Mouse (Mus musculus) heart, postnatal 25 days (tissue): ENCODE measurements around the gene Nsl1. TPM values are rescaled to one million over a fixed set of nuclear protein-coding genes. Genes with fewer than 3 reads are reported as not detected.

ENCODE experiments used
- DNase-seq: peaks from one replicate; pipeline ENCODE4 v3.0.0; 2022; ENCODE audit warnings: low spot score
- intact Hi-C: fragments of 180-260 bp; cut with DNase I; formaldehyde crosslinking; loops from one replicate; pipeline ENCODE4 v1.15.1; 2025
- total RNA-seq, 2 experiments: library from RNA; stranded (reverse); gene quantifications; 2 replicates each; pipeline ENCODE4 v1.2.3; 2021

Nsl1 gene
- total RNA-seq, 2 experiments from 2014 or later: 0.16 to 0.22 TPM

- no peak for DNase-seq
- intact Hi-C loops: no loop called here
Measured at GRCm38 (mm10) chr1:191086304-191086878, 23.6 kb downstream of the Nsl1 start.

DNA sequence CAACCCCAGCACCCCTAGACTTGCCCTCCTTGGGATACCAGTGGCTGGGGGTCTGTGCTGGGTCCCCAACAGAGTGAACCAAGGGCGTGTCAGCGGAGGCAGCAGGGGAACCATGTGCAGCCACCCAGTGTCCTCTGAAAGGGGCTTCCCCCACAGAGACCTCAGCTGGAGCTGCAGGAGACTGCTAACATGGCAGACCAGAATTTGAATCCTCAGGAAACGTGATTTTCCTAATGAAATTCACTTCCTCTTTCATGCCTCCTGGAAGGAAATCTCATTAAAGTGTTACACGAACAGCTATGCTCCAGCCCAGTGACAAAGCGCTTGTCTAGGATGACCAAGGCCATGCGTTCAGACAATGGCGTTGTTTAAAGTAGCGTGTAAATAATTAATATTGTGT is 24.1 kb downstream of the Nsl1 start:
- no peak for DNase-seq
- intact Hi-C loops: no loop called here

DNA sequence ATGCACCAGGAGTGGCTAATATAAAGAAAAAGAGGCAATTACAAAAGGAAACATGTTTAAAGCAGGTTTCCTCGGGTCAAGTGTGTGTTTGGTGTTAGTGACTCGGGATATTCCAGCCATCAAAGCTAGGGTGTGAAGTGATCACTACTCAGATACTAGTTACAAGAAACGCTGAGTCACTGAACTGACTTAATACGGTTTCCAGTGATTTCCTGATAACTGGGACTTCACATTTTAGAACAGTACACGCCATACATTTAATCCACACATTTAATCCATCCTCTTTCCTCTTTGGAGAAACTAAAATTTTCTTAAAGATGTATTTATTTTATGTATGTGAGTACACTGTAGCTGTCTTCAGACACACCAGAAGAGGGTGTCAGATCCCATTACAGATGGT is 25.1 kb downstream of the Nsl1 start:
- no peak for DNase-seq
- intact Hi-C loops: no loop called here

GRCm38 (mm10) chr1:191089355-191089754 is 26.5 kb downstream of the Nsl1 start:
- intact Hi-C loops: no loop called here

GRCm38 (mm10) chr1:191092050-191092449 is 29.2 kb downstream of the Nsl1 start:
- intact Hi-C loops: no loop called here
- DNase-seq: no peak

More at GRCm38 (mm10) chr1:191089355-191089754, 26.5 kb downstream of the Nsl1 start:
- DNase-seq: no peak

DNA sequence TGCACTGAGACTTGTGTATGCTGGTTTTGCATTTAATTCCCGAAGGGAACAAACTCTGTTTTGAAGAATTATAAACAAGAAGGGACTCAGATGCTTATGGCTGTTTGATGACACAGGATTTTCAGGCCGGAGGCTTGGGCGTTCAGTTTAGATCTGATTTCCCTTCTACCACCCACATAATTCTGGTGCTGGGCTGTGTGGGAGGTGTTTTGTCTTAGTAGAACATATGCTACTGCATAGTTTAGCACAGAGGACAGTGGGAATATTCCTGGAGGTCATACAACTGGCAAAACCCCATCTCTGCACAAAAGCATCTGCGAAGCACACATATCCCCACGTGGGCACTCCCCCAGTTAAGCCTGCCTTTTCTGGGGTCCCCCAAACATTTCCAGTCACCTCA is 30.8 kb downstream of the Nsl1 start:
- DNase-seq: no peak
- intact Hi-C loops: no loop called here

DNA sequence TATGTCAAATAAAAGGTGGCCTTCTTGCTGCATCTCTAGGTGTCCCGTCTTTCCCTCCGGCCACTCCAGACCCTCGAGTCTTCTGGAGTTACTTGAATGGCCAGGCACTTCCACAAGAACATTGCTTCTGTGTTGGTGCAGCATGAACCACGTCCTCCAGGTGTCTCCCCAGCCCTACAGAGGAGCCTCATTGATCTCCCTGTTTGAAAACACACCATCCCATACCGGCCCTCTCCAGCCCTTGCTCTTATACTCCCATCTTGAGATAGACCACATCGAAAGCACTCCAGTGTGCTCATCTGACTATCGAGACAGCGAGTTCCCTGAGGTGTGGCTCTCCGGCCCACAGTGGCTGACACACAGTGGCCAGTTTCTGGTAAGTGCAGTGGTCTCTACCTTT is 32.2 kb downstream of the Nsl1 start:
- intact Hi-C loops: no loop called here
- DNase-seq: no peak

DNA sequence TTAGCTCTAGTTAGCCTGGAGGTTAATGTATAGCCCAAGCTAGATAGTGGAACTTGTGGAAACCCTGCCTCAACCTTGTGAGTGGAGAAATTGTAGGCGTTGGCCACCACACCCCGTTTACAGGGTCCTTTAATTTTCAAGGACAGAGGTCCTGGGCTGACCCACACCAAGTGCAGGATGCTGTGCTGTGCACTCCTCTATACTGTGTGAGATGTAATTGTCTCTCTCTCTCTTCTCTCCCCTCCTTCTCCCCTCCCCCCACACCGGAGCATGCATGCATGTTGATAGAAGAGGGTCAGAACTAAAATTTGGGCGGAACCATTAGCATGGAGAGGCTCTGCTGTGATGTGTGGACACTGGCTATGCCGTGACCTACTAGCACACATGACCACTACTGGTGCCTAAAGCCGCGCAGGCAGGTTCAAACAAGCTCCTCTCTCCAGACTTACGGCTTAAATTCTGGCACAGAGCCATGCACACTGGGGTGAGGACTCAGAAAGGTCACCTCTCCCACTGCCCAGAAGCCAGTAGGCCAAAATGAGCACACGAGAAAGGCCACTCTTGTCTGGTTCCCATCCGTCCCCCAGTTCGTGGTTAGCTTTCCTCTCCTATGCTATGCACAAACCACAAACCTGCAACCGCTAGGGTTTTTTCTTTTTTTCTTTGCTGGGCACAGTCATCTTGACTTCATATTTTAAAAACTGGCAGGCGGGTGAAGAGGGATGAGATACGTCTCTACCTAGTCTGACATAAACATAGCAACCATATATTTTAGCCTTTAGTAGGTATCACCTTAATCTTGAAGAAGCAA is 34.3 kb downstream of the Nsl1 start:
- intact Hi-C loops: no loop called here
- DNase-seq: no peak

- DNase-seq: no peak
- intact Hi-C loops: no loop called here
Measured at GRCm38 (mm10) chr1:191097802-191098747, 35.3 kb downstream of the Nsl1 start, which contains the start of gene Batf3. Gene Batf3 (plus strand): TSS chr1:191097847.

GRCm38 (mm10) chr1:191099114-191099513 is 36.3 kb downstream of the Nsl1 start:
- intact Hi-C loops: no loop called here
- no peak for DNase-seq

DNA sequence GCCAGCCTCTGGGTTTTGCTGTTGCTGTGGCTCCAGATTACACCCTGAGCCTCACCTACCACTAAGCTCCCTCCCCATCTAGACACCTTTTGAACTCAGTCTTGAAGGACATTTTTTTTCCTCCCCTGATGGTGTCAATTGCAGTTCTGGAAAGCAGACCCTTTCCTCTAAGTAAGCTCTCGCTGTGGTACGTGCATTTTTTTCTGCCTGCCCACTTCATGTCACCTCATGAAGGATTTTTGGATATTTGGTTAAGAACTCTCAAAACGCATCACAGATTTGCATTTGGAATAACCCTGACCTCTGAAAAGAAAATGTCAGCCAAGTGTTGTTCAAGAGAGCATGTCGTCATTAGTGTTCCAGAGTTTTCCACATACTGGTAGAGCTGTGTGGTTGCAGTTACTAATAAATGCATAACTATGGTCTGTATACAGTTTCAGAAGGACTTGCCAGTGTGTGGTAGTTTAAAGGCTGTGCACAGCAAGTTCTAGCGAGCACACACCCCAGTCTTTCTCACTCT is 37.0 kb downstream of the Nsl1 start:
- intact Hi-C loops: no loop called here
- DNase-seq: no peak

- intact Hi-C loops: no loop called here
- no peak for DNase-seq
Measured at GRCm38 (mm10) chr1:191102730-191103370, 40.0 kb downstream of the Nsl1 start.

DNA sequence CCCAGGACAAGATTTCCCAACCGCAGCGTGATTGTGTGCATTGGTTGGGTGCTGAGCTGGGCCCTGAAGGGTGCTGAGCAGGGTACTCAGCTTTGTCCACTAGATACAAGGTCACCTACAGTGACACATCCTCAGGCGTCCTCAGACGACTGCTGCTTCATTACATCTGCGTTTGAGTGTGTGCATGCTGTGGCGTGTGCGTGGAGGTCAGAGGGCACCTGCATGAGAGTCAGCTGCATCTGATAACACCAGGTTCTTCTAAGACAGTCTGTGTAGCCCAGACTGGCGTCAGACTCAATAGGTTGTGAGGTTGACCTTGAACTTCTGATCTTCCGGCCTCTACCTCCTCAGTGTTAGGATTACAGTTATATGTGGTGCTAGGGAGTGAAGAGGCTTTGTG is 42.4 kb downstream of the Nsl1 start:
- DNase-seq: no peak
- intact Hi-C loops: no loop called here

DNA sequence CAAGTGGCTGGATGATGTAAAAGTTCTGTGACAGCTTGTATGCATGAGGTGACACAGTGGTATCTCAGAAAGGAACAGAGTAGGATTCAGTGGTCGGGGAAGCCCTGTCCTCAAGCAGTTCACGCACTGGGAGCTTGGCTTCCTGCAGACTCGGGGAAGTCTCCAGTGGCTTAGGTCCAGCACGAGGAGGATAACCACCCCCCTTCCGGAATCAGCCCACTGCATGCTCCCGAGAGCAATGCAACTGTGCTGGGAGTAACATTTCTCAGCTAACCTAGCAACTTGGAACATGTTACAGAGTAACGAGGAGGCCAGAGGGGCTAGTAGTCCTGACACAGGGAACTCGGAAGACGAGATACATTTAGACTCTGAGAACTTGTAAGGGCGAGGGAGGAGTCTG is 44.5 kb downstream of the Nsl1 start:
- no peak for DNase-seq
- intact Hi-C loops: no loop called here

DNA sequence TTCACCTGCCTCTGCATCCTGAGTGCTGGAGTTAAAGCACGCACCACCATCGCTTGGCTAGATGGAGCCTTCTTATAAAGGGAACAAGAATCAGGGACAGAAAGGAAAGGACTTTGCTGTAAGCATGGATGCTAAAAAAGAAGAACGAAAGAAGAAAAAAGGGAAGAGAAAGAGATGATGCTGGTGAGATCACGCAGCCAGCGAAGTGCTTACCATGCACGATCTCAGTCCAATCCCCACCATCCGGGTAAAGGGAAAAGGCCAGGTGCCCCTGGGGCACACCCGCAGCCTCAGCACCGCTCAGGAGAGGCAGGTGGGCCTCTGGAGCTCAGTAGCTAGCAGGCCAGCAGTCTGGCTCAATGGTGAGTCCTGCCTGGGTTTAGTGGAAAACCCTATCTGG is 47.1 kb downstream of the Nsl1 start:
- DNase-seq: no peak
- intact Hi-C loops: no loop called here

DNA sequence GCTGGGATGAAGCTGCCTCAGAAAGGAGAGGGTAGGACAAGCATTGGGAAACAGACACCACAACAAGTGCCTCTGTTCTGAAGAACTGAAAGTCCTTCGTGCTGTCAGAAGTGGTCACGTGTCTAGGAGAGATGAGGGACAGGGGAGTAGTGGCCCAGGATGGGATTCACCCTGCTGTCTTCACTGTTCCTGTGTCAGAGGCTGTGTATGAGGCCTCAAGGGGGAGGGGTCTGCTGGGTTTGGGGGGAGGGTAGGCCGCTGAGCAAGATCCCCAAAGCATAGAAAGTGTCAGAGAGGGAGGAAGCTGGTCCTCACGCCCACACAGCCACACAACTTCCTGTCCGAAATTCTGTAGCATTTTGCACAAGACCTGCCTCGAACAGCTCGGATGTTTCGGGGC is 48.3 kb downstream of the Nsl1 start:
- no peak for DNase-seq
- intact Hi-C loops: no loop called here

GRCm38 (mm10) chr1:191114868-191115267 is 52.1 kb downstream of the Nsl1 start:
- intact Hi-C loops: no loop called here
- DNase-seq: no peak

GRCm38 (mm10) chr1:191115514-191116238 is 52.9 kb downstream of the Nsl1 start:
- peak; percentile 42 for DNase-seq
- intact Hi-C loops: no loop called here

DNA sequence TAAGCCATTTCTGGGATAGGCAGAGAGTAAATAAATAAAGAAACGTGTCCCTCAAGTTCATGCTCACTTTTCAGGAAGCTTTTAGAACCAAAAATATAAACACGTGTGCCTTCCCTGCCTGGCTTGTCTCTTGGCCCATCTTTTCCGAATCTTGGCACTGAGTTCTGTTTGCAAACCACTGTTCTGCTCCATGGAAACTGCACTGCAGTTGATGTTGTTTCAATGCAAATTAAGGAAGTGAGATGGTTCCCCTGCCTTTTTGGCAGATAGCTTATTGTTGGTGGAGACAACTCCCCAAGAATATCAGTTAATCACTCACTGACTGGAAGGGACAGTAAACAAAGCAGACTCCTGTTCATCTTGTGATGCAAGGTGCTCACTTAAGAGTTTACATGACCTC is 59.9 kb downstream of the Nsl1 start:
- intact Hi-C loops: no loop called here

More for the DNA sequence above, 59.9 kb downstream of the Nsl1 start:
- DNase-seq: no peak
